Mouse (Mus musculus) adrenal gland, adult 18-20 months (tissue): ENCODE results near the gene Dusp16. TPM values are rescaled to one million over a fixed set of nuclear protein-coding genes. Genes with fewer than 3 reads are reported as not detected.

Source experiments
- DNase-seq, 2 experiments: peaks; one replicate each; pipeline ENCODE4 v3.0.0; 2021 to 2022; ENCODE audit warnings: low spot score in 2 of 2
- total RNA-seq, 2 experiments: library from RNA; stranded (reverse); gene quantifications; 1 replicate in 1 of 2; 2 replicates in 1 of 2; pipeline ENCODE4 v1.2.3; 2021

Gene Dusp16
- total RNA-seq, 2 experiments from 2014 or later = 26.1 to 33.5 TPM

DNA sequence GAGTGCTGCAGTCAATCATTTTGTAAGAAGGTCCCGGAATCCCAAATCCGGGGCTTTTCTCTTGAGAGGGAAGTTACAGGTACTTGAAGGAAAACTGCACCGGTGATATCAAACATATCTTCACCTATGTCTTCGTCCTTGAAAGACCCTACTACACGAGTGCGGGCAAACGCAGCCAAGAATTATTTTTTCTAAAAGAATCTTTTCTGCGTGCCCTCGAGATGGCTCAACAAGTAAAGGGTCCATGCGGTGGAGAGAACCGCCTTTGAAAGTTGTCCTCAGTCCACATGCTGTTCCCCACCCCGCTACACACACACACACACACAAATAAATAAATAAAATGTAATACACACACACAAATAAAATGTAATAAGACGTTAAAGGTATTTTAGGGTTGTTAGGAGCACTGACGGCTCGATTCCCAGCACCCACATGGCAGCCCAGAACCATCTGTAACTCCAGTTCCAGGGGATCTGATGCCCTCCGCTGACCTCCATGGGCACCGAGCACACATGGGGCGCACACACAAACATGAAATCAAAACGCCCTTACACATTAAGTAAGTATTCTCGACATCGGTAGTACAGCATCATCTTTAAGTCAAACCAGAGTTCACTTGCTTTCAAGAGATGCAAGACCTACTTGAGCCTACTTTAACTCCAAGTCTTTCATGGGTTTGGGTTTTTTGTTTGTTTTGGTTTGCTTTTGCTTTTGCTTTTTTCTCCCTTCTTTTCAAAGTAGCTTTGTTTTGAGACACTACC is 801 bp upstream of the Dusp16 start:
- no peak for DNase-seq

DNA sequence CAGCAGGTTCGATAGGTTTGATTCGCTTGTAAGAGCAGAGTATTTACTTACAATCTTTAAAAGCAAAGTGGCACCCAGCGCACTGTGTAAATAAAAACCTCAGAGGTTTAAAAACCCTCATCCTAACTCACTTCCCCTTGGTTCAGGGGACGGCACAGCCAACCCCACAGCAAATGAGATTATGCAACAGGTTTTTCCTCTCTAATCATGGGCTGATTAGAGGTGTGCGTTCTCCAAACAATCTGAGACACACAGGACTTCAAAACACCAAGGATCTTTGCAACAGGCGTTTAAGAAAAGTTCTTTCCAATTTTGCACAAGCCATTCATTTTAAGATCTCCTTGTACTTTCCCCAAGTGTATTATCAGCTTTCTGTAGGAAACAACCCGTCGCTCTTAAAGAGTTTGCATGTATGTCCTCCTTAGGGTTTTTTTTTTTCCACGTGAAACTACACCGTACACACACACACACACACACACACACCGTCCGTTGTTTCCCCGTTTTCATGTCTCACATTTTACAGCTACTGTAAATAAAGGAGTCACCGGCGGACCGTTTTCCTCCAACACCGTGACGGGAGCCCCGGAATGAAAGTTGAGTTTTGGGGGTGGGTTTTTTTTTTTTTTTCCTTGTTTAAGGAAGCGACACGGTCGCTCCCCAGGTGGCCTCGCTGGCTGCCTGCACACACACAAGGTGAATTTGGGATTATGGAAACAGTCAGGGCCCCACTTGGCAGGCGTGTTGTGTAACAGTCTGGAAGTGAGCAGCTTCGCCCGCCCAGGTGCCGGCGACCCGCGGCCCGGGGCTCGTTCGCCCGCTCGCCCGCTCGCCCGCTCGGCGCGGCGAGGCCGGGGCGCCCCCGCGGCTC is 940 bp downstream of the Dusp16 start:
- peak in 1 of 2 experiments; percentile 45 for DNase-seq

DNA sequence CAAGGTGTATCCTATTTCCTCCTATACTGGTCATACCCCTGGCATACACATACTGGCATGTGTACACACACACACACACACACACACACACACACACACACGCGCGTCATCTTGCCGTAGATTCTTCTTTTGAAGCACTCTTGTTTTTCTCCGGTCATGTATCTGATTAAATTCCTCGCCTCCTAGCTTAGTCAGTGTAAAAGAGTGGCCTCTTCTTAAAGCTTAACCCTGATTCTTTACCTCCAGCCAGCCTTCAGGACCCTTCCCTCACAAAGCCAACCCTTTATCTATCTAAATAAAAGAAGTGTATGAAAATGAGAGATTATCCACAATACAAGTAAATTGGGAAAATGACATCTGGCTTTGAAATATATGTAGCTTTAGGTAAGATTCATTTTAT is 3.3 kb downstream of the Dusp16 start:
- DNase-seq = no peak

DNA sequence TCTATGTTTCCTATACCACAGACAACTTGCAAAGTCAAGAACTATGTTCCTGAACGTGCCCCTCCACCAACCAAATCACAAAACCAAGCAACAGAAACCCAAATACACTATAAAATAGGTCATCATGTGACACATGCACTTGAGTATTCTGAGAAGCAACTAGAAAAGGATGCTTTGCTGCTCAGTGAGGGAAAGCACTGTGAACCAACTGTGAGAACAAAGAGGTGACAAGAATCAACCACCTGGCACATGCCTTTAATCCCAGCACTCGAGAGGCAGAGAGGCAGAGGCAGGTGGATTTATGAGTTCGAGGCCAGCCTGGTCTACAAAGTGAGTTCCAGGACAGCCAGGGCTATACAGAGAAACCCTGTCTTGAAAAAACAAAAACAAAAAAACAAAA is 6.0 kb downstream of the Dusp16 start:
- DNase-seq = no peak

DNA sequence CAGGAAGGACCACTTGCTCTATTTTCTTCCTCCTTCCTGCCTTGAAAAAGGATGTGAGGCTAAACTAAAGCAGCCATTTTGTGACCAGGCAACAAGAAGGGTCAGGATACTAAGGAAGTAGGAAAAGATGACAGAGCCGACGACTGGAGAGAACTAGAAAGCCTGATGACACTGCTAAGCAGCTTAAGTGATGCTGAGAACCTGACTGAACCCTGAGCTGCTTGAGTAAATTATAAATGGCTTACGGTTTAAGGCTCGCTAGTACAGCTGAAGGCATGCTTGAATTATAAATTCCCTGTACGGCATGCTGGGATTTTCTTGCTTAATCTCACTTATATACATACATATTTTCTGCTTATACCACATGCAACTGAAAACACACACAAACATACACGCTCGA is 9.5 kb downstream of the Dusp16 start:
- DNase-seq = no peak

DNA sequence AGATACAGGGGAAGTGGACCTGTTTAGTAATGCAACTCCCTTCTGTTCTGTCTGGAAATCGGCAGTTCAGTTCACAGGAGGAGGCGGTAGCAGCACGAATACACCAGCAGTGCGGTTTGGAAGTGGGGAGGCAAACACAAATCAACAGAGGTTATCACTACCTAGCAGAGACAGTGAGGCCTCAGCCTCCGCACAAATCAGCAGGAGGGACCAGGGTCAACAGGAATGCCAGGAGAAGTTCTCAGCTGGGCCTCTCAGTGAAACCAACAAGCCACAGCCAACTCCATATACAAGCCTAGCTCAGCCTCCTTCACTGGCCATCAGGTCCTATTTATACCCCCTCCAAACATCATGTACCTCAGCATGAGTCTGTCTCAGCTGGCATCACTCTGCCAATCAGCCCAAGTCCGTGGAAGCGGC is 10.9 kb downstream of the Dusp16 start:
- no peak for DNase-seq

DNA sequence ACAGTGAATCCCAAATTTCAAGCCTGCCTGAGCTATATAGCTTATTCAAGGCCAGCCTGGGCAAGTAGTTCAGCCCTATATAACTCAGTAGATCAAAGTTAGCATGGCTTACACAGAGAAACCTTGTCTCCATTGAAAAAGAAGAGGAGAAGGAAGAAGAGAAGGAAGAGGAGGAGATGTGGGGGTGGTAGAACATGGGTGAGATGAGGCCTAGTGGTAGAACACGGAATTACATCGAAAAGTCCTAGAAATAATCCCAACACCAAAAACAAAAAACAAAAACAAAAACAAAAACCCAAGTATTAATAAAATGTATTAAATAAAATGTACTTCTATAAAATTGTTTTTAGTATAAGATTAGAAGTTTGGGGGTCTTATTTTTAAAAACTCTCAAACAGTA is 12.4 kb downstream of the Dusp16 start:
- DNase-seq = no peak

DNA sequence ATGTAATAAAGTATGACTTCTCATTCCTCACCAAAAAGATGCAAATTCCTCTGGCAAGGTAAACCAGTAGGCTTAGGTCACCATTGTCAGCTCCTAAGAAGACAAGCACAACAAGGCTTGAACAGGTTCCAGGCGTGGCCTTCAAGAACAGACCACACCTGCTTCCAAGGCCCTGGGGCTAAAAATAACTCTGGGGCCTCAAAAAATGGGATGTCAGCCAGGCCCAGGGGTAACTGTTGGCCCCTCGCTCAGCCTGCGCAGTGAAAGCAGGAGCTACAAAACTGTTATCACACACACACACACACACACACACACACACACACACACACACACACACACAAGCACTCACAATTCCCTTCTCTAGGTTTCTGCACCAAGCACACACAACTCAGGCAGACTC is 18.5 kb downstream of the Dusp16 start:
- DNase-seq = no peak

DNA sequence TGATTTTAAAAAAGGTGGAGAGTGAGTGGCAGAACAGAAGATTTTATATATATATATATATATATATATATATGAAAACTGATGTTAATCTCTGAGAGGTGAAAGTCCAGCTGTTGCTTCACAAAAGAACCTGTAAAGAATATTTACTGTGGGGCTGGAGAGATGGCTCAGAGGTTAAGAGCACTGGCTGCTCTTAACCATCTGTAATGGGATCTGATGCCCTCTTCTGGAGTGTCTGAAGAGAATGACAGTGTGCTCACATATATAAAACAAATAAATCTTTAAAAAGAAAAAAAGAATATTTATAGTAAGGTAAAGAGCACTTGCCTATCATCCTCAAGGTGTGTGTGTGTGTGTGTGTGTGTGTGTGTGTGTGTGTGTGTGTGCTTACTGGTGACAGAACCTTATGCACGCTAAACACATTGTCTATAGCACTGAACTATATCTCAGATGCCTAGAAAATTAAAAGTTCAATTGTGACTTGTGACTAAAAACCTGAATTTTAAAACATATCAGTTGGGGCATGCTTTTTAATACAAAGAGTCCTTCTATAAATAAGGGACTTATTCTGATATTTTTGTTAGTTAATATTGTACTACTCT is 19.0 kb downstream of the Dusp16 start:
- DNase-seq = no peak

DNA sequence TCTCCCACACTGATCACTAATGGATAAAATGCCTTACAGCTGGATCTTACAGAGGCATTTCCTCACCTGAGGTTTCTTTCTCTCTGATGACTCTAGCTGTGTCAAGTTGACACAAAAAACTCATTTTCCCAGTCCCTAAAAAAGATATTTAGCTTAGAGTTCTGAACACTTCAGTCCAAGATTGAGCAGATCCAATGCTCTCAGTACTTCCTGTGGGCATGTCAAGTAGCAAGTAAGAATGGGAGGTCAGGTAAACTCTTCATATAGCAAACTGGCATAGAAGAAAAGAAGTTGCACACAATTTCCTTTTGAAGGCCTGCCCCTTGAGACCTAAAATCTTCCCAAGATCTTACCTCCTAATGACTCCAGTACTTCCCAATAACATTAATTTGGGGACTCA is 22.1 kb downstream of the Dusp16 start:
- DNase-seq = no peak

DNA sequence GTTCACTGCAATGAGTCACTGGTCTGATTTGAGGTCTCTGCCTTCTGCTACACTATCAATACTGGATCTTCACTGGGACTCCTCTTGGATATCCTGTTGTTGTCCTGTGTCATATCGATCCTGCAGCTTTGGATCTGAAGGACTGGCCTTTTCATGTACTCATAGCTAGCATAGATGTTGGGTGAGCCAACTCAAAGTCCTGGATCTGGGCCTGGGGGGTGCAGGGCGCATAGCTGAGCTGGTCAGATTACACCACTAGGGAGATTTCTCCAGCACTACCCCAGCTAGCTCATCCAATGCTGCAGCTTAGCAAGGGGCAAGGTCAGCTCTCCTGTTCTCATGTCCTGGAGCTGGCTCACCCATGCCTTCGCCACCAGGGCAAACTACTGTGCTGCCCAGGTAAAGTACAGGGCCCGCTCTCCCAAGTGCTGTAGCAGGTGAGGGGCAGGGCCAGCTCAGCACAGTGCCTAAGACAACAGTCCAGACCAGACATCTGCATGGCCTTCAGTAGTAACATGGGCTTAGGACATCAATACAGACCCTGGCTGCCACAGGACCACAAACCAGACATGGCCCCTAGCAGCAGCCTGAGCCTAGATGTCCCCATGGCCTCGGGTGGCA is 27.9 kb downstream of the Dusp16 start:
- no peak for DNase-seq

DNA sequence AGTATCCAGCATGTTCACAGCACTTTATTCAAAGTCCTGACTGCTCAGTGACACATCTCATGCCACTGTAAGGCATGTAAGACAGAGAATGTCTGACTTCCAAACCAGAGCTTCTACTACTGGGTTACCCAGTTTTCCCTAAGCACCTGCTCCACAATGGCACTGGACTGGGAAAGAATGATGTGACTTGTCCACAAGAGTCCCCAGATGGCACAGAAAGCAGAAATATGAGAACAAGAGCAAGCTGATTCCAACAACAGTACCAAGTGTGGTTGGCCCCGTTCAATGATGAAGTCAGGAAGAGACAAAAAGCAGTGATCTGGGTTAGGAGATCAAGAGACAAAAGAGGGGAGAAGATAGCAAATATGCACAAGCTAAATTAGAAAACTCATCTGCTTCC is 29.0 kb downstream of the Dusp16 start:
- no peak for DNase-seq

DNA sequence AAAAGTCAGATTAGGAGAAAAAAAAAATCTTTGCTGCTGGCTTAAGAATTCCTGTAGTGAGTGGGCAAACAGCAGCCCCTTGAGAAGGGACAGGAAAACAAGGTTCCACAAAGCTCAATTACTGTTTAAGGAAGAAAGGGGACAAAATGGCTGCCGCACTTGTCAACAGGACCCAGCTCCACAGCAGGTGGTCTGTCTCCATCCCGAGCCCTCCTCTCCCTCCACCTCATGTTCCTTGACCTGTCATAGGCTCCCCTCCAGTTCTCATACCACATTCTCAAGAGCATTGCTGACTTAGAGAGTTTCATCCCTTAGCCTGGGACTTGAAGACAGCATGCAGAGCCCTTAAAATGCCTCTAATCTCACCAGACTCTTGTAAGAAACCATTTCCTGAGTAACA is 30.6 kb downstream of the Dusp16 start:
- no peak for DNase-seq

DNA sequence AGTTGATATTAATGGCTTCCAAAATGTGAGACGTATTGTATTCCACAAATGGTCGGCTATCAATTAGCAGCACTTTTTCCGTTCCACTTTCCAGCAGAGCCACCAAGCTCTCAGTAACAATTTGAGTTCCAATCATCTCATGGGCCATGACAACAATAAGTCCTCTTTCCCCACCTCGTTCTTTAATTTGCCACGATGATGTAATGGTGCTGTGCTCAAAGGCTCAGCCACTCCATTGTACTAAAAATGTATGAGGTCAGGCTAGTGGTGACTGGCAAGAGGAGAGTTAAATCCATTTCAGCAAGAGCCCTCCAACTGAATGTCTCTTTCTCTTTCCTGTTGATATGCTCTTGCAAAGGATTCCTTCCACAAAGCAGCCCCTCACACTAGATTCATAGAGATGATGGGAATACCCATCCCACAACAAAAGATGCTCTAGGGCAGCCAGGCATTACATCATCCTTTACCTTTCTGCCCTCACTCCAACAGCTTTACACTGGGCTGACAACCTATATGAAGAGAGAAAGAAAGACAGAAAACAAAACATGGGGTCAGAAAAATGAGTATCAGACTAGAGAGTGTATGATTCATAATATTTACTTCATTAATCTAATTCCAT is 31.4 kb downstream of the Dusp16 start:
- no peak for DNase-seq

DNA sequence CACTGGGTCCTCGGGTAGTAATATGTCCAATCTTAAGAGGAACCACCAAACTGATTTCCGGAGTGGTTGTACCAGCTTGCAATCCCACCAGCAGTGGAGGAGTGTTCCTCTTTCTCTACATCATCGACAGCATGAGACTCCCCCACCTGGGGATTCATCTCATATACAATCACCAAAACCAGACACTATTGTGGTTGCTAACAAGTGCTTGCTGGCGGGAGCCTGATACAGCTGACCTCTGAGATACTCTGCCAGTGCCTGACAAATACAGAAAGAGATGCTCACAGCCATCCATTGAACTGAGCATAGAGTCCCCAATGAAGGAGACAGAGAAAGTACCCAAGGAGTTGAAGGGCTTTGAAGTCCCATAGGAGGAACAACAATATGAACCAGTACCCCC is 36.4 kb downstream of the Dusp16 start:
- no peak for DNase-seq

DNA sequence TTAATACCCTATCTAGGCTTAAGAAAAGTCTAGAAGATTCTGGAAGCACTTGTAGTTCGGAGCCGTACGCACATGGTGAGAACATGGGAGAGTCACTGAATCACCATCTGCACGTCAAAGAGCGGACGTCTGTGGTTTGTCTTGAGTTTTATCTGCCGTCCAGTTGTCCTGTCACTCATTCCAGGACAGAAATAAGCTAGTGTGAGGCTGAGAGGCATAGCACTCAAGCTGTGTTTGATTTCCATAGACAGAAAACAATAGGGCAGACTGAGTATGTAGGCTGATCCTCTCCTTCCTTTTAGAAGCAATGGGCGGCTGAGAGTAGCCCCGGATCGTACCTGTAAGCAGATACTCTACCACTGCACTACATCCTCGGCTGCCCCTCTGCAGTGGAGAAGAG is 38.6 kb downstream of the Dusp16 start:
- no peak for DNase-seq

DNA sequence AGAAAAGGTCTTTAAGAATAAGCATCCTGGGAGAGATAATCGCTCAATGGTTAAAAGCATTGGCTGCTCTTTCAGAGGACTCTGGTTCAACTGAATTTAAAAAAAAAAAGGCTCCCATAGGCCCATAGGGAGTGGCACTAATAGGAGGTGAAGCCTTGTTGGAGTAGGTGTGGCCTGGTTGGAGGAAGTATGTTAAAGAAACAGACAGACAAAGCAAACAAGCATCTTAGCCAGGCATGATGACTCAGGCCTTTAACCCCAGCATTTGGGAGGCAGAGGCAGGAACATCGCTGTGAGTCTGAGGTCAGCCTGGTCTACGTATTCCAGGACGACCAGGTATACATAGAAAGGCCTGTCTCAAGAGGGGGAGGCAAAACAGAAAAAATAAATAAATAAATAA is 39.0 kb downstream of the Dusp16 start:
- no peak for DNase-seq

DNA sequence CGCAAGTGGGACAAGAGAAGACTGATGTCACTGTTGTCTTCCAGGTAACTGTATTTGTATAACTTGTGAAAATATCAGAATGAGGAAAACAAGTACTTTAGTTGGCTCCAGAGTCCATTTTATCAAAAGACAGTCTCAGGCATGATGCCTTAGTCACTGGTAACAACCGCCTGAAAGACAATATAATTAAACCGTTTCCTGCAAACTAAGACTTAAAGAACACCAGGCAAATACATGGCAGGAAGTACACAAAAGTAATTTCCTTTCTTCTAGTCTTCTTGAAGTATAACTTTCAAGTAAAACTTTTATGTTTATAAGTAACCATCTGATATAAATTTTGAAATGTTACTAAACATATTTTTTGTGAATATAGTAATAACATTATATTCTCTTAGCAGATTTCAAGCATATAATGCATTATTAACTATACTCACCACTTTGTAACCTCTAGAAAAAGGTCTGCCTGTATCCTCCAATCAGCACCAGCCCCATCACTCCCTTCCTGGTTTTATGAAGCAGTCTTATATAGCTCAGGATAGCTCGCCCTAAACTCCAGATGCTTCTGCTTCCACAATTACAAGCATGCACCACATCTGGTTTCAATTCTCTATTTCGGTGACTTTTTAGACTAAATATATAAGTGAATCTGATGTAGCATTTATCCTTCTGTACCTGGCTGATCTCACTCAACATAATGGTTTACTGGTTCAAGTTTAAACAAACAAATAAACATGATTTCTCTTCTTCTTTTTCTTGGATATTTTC is 40.4 kb downstream of the Dusp16 start:
- DNase-seq = no peak

DNA sequence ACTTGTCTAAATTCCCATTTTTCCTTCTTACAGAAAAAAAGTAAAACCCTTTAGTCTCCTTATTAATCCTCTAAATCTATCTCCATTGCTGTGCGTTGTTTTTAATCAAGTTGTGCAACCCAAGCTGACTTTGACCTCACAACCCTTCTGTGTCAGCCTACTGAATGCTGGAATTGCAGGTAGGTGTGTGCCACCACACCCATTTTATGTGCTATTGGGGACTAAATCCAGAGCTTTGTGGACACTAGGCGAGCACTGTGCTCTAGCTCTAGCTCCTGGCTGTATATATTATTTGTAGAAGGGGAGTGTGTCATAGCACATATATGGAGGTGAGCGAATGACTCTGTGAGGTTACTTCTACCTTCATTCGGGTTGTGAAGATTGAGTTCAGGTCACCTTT is 41.3 kb downstream of the Dusp16 start:
- DNase-seq = no peak

DNA sequence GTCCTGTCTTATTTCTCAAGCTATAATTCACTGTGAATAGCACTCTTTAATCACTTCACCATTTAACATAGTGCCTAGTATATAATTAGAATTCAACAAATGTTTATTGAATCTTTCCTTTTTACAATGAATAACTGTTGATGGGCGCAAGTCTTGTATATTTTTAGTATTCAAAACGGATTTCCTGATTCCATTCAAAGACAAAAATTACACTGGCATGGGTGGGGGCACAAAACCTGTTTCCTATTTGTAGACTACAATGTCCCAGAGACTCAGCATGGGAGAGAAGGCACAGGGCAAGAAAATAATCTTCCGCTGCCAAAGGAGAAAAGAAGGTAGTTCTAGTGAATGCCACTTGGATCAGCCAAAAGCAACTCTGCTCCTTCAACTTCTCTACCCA is 44.3 kb downstream of the Dusp16 start:
- DNase-seq = no peak
